ENCODE assay signal across 11 mouse cellular contexts in the genomic region with DNA sequence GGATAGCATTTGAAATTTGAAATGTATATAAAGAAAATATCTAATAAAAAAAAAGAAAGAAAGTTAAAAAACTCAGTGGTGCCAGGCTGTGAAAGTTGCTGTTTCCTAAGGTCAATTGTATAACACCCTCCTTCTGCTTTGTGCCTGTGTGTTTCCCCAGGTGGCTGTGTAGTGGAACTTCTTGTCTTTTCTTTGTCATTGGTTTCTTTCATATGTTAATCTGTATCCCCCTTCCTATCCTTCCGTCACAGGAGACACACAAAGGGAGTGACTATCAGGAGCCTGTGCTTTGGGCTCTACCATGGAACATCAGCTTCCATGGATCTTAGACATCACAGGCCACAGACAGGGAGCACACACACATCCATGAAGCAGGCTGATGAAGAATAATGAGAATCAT.
"Had no signal": no experiment of that assay in that cellular context is flagged by ENCODE, and none has a peak within 500 bp of the region (broad histone marks: within the 10 kb centered on the region; RNA-seq: fewer than 3 reads in every experiment).

No protein-coding gene starts in this region.

- DNase-seq: retina, postnatal 1 day; right cerebral cortex, postnatal 14 days; right cerebral cortex, postnatal 25 days; right cerebral cortex, postnatal 4 days; spleen, adult 18-20 months; thymus, adult 18-20 months; thymus, adult 2 months; thymus, postnatal 14 days; thymus, postnatal 25 days; thymus, postnatal 36 days; thymus, postnatal 4 days had no signal
